Mouse (Mus musculus) 3T3-L1 (cell line): ENCODE results near the gene Slc8a2.

ENCODE experiments used
- DNase-seq: peaks from one replicate; pipeline ENCODE4 v3.0.0-alpha.2; 2015; ENCODE audit warnings: low read depth, low spot score

Gene Slc8a2

DNA sequence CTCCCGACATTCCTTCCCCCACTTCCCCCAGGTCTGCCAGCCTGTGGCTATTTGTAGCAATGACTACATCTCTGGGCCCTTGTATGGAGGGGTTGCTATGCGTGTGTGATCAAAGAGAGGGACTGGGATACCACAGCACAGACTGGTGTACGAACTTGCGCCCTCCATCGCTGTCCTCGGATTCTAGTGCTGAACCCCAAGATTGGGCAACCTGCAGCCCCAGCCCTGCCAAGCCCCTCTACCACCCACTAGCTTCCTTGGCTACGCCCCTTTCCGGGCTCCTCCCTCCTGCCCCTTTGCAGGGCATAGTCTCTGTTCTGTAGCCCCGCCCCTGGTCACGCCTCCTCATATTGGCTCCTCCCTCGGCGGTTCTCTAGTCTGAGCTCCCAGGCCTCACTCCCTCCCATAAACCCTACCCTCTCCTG is at the start of gene Slc8a2:
Gene Slc8a2 (plus strand): TSS at position 406 of the 425 bp plus-strand sequence.
- DNase-seq: peak; percentile 7

DNA sequence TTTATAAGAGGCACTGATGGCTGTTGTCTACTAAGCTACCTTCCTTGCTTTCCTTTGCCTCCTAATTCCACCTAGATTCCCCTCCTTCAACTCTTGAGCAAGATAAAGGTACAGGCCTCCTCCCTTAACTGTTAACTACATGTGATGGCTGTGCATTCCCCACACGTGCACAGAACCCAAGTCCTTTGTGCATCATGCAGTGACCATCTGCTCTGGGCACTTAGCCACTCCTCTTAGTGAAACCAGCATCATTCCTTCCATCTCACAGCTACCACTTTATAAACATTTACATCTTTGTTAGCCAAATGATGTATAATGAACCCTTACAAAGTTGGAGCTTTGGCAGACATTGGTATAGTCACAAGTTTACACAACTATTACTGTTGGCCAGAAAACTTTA is 49.7 kb upstream of the Slc8a2 start:
- DNase-seq: no peak

- no peak for DNase-seq
Observed at GRCm38 (mm10) chr7:16080581-16080980, 49.0 kb upstream of the Slc8a2 start.

DNA sequence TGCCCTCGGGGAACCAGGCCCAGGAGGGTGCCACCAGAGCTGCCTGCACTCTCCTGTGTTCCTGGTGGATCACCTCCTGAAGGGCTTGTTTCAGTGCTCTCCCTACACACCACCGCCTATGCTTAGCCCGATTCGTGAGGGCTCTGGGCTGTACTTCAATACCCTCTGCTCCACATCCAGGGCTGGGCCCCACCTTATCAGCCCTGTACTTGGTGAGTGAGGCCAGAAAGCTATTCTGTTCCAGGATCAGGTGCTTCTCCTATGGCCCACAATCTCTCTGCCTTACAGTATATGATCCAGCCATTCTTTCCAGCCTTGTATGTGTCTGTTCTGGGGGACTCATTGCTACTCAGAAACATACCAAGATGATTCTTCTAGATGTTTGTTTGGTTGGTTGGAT is 46.3 kb upstream of the Slc8a2 start:
- no peak for DNase-seq

- DNase-seq: no peak
Observed at GRCm38 (mm10) chr7:16087587-16087986, 42.0 kb upstream of the Slc8a2 start.

GRCm38 (mm10) chr7:16094592-16094991 is 35.0 kb upstream of the Slc8a2 start:
- DNase-seq: no peak

GRCm38 (mm10) chr7:16098021-16099017 is 31.3 kb upstream of the Slc8a2 start, which contains the start of gene Napa:
TSS of gene Napa (plus strand) at chr7:16098458.
- peak; percentile 99 for DNase-seq

GRCm38 (mm10) chr7:16099901-16100300 is 29.7 kb upstream of the Slc8a2 start:
- DNase-seq: no peak

DNA sequence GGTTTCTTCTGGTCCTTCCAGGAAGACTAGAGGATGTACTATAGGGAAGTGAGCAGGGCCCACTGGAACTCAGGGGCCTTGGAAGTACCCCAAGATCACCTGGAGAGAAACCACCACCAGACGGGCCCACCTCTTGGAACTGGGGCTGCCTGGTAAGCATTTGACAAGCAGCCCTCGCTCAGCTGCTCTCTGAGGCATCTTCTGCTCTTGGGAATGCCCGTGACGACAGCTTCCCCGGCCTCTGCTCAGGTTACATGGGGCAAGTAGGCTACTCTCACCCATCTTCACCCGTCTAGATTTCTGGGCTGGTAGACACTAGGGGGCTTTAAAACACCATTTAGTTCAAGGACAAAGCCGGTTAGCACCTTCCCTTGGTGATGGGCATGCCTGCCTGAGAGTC is 28.5 kb upstream of the Slc8a2 start:
- no peak for DNase-seq

DNA sequence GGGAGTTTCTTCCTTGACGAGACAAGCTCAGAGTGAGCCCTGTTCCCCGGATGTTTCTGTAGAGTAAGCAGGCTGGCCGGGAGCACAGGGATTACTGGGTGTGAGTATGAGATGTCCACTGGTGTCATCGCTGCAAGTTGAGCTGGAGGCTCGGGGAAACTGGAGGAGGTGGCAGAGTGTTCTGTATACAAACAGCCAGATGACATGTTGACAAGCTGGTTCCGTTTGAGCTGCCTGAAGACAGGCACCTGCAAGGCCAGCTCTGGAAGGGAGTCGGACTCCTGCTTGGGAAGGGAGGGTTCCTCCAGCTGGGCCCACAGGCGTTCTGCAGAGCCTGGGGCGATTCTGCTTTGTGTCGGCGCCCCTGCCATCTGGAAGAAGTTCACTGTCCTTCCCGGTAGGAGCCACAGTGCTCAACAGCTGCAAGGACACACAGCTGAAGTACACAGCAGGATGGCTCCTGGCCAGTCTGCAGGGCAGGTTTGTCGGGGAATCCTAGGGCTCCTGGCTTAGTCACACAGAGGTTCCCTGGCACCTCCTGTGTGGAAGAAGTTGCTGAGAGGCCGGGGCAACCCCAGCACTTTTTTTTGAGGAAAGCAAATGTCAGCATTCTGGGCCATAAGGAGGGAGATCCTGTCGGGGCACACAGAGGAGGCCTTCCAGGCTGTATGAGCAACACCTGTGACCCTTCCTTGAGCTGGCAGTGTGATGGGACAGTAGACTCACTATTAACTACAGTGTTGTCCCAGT is 27.7 kb upstream of the Slc8a2 start:
- no peak for DNase-seq

DNA sequence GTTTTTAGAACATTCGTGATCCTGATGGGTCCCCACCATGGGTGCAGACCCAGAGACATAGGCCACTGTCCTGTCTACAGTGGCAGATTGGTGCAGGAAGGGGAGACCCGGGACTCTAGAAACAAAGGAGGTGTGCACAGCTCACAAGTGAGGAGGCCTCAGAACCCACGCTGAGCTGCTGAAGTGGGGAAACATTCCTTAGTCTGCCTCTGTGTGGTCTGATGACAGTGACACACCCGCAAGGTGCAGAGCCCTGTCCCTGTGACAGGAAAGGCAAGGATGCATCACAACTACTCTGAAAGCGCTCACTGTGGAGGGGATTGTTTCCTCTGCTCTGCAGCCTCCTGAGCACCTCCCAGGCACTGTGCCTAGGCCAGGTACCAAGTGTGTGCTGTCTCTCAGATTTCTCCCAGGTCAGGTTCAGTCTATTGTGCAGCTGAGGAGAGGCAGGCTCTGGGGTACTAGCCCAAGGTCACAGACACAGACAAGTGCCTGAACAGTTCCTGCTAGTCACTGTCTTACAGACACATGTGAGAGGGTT is 26.9 kb upstream of the Slc8a2 start:
- DNase-seq: no peak

DNA sequence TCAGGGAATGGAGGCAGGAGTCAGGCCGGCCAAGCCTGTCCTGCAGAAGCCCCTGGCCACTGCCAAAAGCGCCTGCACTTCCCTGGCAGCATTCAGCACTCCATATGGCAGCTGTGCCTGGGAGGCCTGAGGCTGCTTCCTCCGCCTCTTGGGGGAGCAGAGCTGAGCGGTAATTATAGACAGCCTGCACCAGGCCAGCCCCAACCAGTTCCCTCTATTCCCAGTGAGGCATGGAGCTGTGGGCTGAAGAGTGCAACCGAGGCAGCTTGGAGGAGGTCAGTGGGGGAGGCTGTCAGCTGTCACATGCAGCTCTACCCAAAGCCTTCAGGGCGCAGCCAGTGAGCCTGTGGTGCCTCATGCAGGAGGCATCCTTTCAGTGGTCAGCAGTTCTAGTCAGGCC is 25.9 kb upstream of the Slc8a2 start:
- DNase-seq: peak; percentile 65

DNA sequence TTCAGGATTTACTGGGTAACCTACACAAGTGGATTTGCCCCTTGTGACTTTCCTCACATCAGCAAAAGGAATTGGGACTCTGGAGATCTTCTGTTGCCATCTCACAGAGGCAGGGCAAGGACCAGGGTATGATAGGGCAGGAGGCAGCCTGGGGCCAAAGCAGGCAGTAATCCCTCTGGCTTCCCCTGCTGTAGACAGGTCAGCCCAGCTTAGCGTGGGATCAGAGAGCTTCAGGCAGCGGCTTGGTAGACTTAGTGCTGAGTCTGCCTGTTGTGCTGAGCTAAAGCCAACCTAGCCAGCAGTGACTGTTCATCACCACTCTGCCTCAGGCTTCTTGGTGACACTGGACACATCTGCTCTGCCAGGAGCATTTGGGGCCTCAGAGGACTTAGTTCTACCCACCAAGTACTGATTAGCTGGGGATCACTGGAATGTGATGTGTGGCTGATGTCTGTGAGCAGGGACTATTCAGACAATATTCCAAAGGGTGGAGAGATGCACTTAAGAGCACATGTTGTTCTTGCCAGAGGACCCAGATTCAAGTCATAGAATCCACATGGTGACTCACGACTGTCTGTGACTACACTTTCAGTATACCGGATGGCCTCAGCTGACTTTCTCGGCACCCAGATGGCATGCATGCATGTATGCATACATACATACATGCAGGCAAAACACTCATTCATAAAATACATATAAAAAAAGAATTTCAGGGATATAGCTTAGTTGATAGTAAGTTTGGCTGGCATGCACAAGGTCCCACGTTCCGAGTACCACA is 24.8 kb upstream of the Slc8a2 start:
- DNase-seq: no peak

DNA sequence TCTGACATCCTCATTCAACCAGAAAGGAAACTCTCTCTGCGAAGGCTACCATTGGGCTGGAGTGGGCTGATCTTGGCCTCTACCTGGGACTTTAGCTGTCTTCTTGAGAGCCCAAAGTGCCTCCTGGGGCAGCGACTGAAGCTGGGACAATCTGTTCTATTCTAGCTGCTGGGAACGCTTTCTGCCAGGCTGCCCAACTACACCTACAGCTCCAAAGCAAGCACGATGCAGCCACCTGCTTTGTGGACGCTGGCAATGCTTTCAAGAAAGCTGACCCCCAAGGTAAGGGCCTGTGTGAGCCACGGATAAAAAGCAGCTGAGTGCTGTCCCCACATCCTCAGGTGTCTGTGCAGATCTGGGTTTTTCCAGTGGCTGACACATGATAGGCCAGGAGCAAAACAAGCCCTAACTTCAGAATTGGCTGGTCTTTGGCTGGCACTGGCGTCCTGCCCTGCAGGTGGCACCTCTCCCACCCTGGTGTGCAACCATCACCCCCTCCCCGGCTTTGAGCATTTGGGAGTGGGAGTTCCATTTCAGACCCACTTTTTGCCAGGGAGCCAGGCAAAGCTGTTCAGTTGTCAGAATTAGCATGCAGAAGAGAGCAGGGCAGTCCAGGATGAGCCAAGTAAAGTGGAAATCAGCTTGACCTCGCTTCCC is 20.6 kb upstream of the Slc8a2 start:
- DNase-seq: no peak

DNA sequence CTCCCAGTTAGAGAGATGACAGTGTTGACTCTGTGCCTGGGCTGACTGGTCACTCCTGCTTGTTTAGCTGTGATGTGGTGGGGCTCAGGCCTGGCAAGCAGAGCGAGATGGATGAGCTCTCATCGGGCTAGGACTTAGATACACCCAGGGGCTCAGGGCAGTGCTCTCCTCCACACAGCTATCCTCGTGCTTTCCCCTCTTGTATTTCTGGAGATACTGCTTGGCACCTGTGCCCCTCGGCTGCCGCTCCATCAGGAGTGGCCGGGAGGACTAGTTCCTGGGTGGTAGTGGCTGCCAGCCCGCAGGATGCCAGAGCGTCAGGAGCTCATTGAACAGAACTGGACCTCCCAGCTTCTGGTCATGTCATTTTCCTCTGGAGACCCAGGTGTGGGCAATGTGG is 19.5 kb upstream of the Slc8a2 start:
- DNase-seq: no peak

DNA sequence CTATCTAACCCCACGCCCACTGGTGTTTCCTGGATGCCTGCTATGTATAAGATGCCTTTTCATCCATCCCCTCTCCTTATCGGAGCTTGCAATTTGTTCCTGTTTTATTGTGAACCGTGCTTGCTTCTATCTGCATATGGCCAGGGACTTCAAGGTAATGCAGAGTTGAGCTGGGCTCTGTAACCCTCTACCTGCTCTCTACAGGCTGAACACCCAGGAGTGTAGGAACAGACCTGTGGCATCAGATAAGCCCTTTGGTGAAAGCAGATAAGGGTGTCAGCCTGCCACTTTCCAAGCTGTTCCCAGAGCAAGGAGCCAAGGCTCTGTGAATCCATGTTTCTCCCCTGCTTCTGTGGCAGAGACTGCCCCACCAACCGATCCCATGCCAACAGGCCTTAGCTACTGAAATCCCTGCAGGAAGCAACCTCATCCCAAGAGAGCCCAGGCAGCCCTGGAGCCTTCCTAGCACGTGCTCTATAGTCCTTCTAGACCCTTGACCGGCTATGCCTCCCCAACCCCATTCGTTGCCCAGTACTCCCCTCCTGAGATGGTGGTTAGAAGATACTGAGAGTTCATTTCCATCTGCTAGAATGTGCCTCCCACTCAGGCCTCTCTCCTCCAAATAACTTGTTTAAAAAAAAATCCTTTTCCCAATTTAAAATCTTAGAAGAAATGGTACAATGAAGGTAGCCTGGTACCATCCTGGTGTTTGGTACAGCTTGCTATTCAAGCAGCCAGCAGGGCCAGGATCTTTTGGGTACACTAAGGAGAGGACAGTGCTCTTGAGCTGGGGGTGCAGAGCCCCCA is 18.1 kb upstream of the Slc8a2 start:
- no peak for DNase-seq

DNA sequence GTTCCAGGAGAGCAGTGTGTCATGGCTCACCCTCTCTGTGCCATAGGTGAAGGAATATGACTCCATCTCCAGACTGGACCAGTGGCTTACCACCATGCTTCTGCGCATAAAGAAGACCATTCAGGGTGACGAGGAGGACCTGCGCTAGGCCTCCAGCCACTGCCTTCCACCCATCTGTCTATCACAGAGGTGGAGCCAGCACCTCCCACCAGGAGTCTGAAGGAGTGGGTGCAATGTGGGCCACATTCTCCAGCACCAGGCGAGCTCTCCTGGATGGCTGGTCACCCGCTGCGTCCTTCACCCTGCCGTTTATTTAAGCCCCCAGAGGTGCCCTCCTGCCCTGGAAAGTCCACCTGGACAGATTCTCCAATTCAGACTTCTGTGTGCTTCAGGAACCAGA is 13.2 kb upstream of the Slc8a2 start:
- no peak for DNase-seq

GRCm38 (mm10) chr7:16117100-16117499 is 12.5 kb upstream of the Slc8a2 start:
- DNase-seq: no peak

DNA sequence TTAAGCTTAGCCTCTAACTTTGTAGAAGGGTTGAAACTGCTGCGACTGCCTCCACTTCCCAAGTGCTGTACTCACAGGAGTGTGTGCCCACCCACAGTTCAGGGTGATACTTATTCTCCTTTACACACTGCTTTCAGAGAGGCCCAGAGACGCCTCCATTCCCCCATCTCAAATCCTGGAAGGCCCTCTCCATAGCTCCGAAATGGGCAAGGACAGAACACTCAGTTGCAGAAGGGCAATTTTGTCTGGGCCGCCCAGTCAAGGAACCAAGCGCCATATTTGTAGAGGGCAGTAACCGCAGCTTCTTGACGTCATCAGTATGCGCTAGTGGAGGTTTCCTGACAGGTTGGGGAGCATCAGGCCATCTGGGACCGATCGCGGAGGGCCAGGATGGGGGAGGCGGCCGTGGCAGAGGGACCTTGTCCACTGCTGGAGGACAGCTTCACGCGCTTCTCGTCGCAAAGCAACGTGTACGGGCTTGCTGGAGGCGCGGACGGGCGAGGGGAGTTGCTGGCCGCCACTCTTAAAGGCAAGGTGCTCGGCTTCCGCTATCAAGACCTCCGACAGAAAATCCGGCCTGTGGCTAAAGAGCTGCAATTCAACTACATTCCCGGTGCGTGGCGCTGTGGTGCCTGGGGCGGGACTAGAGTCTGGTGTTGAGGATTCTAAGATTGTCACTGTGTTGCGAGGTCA is 9.9 kb upstream of the Slc8a2 start, which contains the start of gene Kptn:
Gene Kptn (plus strand): TSS at position 327 of the 693 bp plus-strand sequence.
- peak; percentile 92 for DNase-seq
